Mouse (Mus musculus) gastrocnemius, adult 18-20 months (tissue): Measurements from ENCODE around the gene Slpi. TPM values are rescaled to one million over a fixed set of nuclear protein-coding genes. Genes with fewer than 3 reads are reported as not detected.
"Not testable (repeated sequence)": the region's sequence is repeated elsewhere in the genome, so short reads cannot be mapped to it uniquely, and the experiment has no call there.

Experiments
- DNase-seq: peaks from one replicate; pipeline ENCODE4 v3.0.0; 2021; ENCODE audit warnings: low spot score
- total RNA-seq, 2 experiments: library from RNA; stranded (reverse); gene quantifications; 2 replicates each; pipeline ENCODE4 v1.2.3; 2021

The Slpi gene
- total RNA-seq, 2 experiments from 2014 or later: 0.73 TPM; not detected in 1

DNA sequence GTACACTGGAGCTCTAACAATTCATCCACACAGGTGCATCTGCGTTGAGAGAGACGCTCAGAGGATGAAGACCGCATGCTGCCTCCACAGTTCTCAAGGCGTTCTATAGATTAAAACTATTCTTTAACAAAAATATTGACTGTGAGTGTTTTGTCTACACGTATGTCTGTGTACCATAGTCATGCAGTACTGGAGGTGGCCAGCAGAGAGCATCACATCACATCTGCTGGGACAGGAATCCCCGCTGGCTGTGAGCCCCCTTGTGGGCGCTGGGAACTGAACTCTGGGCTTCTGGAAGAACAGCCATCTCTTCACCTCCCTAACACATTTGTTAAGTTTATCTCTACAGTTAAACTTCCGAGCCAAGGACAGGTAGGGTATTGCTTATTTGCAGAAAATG lies 7.2 kb downstream of the Slpi start:
- no peak for DNase-seq

DNA sequence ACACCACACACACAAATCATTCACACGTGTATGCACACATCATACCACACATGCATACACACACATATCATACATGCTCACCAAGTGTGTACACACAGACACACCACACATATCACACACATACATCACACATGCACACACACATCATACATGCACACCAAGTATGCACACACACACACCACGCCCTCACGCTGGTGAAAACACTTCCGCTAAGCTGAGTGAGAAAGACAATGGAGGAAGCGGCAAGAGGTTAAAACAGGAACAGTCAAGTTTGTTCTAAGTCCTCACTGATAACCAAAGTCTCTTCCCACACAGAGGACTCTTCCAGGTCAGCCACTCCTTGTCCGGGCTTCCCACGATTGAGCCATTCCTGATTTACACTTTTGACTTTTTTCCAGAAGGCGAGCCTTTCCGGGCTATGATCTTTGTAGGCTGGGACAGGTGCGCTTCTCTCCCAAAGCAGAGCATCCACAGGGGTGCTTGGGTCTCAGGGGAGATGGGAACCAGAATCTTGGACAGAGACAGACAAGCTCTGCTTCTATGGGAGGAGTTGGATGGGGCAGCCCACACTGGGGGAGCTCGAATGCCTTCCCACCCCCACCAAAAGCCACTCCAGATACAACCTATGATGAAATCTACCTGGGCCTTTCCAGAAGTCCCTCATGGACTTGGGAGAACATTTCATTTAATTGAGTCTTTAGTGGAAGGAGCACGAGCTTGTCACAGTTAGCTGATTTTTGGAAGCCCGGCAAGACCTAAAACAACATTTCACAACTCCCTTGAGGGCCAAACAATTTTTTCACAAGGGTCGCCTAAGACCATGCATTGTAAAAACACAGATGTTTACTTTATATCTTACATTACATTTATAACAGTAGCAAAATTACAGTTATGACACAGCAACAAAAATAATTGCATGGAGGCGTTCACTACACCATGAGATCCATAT lies 11.1 kb downstream of the Slpi start:
- DNase-seq: no peak

DNA sequence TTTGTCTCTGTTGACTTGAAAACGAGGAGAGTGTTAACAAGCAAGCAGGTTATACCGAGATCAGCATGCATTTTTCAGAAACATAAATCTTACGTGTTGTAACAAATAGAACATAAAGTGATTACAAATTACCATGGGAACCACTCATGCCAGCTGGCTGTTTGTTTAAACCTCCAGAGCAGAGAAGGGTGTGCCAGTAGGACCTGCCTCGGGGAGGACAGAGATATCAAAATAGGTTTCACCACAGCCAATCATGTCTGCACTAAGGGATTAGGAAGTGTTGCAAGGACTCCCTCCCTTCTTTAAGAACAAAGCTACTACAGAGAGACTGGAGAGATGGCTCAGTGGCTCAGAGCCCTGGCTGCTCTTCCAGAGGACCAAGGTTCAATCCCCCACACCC lies 15.7 kb downstream of the Slpi start:
- no peak for DNase-seq

DNA sequence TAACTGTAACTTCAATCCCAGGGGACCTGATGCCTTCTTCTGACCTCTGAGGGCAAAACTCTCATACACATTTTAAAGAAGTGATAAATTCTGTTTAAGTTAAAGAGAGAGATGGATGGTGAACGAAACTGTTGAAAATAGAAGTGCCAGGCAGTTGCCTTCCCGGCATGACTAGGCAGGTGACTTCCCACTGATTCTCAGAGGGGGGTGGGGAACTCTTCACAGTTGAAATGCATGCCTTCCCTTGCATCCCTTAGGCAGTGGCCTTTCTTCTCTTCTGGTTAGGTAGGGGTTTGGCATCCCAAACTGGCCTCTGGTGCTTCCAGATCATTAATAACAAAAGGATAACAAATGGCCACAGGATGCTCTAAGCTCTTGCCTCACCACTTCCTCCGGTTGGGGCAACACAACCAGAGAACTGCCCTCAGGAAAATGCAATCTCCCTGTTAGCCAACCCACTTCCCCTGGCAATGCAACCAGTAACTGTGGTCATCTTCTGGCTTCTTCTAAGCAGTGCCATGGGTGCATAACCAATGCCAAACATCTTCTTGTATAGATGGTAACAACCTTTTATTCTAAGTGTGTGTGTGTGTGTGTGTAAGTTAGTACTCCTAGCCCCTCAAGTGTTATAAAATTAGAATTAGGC lies 16.4 kb downstream of the Slpi start:
- no peak for DNase-seq

DNA sequence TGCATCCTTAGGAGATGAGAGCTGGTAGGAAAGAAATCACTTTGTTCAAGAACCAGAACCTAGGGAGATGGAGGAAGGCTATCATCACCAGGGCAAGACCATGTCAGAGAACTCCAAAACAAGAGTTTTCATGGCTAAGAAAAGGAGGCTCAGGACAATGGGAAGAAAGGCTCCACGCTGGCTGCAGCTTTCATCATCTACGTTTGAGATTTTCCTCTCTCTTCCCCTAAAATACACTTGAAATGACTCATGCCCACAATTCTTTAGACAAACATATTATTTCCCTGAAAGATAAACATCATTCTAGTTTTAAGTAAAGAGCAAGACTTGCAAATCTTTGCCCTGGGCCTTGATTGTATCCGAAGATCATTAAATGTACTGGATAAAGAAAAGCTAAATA lies 17.5 kb downstream of the Slpi start:
- no peak for DNase-seq

DNA sequence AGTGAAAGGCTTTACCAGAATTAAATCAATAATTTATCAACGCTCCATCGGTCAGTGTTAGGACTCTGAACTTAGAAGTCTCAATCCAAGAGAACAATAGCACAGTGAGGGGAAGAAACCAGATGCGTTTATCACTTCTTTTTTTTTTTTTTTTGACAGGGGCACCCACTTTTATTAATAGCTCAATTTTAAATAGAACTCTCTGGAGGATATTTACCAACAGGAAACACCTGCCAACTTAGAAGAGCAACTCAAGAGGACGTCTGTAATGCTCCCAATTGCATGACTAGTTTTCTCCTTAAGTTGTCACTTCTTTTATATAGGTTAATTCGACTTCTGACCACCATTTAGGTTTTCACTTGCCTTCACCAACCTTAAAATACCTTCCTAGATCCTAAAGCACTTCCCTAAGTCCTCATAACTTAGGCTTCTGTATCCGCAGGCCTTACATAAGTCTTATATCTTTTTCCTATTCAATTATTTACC lies 20.2 kb downstream of the Slpi start:
- DNase-seq: no peak

DNA sequence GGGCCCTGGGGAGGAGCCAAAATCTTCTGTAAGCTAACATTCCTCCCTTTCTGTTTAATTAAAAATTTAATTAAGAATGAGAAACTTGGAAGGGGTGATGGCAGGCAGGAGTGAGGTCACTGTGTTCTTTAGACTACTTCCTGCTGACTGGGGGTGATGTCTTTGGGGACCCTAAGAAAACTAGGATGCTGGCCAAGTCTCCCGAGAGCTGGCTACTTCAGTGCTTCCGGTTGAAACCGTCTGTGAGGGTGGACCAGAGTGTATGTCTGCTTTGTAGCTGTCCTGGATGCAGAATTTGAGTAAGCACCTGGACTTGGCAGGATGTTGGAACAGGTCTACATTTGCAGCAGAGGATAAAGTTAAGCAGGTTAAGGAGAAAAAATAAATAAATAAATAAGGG lies 21.9 kb downstream of the Slpi start:
- DNase-seq: no peak

DNA sequence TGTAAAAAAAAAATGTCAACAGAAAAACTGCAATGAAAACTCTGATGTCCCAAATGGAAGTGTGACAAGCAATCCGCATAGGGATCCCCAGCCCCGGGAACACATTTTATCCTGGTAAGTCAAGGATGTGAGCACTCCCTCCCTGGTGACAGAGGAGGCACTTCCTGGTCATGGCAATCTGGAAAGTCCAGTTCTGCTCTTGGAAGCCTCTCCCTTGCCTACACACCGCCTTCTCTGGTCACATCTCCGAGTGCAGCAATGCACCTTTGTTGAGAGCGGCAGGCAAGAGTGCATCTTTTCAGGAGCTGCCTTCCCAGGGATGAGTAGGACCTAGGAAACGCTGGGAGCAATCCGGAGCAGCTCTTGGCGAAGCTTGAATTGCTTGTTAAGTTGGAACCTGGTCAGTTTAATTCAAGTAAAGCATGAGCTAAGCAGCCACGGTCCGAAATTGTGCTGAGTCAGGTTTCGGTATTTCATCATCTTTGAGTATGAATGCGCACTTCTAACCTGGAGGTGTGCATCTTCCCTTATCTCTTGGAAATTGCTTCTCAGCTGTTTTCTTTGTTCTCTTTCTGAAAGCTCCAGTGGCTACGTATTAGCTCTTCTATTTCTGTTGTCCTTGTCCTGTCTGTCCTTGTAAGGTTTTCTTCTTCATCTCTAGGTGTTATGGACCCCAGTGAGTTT lies 27.8 kb downstream of the Slpi start:
- DNase-seq: no peak

DNA sequence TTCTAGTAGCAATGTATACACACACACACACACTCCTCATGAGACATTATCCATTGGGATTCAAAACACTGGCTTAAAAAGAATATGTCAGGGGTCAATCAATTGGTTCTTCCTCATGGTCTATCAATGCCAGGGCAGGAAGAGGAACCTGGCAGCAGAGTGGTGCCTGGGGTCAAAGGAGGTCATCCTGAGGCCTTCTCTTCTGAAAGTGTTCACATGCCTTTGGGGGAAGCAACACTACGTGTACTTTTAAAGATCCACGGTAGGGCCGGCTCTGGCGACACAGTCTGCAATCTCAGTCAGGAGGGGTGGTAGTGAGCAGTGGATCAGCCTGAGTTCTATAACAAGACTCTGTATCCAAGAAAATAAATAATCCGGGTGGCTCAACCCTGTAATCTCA lies 29.2 kb downstream of the Slpi start:
- no peak for DNase-seq

DNA sequence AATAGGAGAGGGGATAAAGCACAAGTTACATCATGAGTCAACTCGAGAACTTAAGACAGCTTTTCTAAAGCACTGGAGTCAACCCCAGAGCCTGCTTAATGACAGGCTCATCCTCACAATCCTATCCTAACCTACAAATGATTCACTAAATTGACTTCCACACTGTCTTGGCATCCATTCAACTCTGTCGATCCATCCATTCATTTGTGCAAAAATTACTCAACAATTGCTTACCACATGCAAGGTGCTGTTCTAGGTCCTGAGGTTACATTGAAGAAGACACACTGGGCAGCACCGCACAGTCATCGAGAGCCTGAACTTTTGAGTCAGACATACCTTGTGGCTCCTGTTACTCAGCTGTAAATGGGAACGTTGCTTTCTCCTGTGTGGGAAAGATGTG lies 29.9 kb downstream of the Slpi start:
- no peak for DNase-seq

DNA sequence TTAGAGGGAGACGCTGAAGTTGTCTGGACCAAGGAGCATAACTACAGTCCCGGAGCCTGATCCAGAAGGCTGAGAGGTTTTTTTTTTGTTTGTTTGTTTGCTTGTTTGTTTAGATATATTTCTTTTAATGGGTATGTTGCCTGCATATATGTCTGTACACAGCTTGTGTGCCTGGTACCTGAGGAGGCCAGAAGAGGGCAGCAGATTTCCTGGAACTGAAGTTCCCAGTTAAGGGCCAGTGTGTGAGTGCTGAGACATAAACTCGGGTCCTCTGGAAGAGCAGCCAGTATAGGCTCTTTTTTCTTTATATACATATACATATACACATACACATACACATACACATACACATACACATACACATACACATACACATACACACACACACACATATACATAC lies 30.5 kb downstream of the Slpi start:
- DNase-seq: no peak

DNA sequence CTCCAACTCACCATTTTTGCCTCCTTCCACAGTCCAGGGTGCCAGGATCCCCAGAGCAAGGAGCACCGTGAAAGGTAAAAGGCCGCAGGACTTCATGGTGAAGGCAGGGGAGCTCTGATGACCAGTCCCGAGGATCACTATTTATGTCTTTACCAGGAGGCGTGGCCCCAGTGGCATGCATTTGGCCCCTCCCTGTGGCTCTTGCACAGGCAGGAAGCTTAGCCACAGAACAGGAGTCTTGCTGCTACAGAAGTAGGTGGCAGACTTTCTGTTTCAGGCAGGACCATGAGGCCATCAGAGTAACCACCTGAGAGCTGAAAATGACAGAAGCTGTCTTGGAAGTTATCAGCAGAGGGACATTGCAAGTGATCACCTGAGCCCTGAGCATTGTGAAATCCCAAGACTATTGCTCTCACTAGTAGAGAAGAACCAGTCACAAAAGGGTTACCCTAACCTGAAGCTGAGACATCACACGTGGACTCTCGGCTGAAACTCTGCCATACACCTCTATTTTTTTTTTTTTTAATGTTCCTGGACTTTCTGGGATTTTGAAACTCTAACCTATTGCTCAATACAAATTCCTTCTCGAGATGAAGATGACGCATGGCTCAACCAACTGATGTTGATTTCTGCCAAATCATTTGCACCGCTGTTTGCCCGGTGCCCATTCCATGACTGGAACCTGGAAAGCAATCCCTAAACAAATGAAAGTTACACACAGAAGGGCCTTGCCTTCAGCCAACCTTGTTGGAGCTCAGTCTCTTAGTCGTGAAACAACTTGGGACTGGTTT lies 32.5 kb downstream of the Slpi start:
- DNase-seq: no peak

DNA sequence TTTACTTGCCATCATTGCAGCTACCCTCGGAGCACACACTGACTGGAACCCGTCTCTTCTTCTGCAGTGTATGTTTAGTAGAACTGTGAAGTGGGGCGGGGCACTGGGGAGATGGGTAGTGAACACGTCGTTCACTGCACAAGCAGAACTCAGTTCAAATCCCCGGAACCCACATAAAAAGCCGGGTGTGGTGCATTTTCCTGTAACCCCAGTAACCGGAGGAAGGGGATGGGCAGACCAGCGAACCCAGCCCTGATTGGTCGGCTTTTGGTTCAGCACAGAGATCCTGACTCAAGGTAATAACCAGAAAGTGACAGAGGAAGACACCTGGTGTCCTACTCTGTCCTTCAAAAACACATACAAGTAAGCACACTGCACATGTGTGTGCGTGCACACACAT lies 35.5 kb downstream of the Slpi start:
- DNase-seq: no peak

DNA sequence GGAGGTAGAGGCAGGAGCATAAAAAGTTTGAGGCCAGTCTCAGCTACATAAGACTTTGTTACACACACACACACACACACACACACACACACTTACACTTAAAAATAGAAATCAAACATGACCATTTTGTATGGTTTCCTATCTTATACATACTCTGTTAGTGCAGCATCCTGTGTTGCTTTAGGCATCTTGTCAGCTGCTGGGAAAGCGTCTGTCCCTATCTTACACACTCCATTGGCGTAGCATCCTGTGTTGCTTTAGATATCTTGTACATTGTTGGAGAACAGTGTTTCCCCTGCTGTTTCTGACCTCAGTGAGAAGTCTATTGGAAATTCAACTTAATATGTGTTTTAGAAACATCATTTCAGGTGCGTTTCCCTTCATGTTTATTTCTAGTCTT lies 36.2 kb downstream of the Slpi start:
- no peak for DNase-seq

DNA sequence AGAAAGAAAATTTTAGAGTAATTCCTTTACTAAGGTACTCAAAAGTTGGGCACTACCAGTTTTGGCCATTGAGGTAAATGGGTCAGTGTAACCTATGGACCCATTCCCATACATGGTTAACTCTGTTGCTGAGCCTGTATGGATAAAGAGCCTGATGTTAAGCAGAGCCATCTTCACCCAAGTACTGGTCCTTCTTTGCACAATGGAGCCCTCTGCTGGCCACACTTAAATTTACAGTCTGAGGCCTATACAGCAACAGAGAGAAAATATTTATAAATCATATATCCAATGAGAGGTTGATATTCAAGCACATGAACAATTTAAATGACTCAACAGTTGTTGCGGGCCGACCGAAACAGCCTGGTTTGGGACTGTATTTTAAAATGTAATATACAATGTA lies 39.9 kb downstream of the Slpi start:
- peak; percentile 9 for DNase-seq

DNA sequence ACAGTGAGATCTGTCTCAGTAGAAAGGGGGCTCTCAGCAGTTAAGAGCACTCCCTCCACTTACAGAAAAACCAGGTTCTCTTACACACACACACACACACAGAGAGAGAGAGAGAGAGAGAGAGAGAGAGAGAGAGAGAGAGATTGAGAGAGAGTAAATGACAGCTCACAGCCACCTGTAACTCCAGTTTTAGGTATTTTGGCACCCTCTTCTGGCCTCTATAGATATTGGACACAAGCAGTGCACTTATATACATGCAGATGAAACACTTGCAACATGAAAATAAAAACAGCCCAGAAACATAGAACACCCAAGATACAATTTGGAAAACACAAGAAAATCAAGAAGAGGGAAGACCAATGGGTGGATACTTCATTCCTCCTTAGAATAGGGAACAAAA lies 41.2 kb downstream of the Slpi start:
- DNase-seq: not testable (repeated sequence)

DNA sequence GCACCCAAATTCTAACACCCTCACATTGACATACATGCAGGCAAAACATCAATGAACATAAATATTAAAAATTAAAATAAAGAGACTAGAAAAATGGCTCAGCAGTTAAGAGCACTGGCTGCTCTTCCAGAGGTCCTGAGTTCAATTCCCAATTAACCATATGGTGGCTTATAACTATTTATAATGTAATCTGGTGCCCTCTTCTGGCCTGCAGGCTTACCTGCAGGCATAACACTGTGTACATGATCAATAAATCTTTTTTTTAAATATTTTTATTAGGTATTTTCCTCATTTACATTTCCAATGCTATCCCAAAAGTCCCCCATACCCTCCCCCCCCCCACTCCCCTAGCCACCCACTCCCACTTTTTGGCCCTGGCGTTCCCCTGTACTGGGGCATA lies 45.2 kb downstream of the Slpi start:
- not testable (repeated sequence) for DNase-seq

DNA sequence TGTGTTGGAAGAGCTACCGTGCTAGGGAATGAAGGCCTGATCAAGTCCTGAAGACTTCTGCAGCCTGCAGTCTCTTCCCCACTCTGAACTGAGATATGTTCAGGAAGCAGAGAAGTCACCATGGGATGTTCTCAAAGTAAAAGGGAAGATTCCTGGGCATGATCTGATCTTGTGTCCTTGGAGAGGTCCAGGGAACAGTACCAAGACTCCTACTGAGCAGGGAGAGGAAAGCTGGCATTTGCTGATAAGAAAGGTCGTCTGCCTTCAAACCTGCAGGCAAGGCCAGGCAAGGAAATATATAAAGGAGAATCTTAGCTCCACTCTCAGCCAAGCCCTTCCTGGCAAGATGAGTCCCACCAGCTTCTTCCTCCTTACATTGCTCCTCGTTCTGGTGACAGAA lies 56.5 kb downstream of the Slpi start, which contains the start of gene Svs5:
Gene Svs5 (plus strand): TSS at position 301 of the 400 bp plus-strand sequence.
- DNase-seq: not testable (repeated sequence)

DNA sequence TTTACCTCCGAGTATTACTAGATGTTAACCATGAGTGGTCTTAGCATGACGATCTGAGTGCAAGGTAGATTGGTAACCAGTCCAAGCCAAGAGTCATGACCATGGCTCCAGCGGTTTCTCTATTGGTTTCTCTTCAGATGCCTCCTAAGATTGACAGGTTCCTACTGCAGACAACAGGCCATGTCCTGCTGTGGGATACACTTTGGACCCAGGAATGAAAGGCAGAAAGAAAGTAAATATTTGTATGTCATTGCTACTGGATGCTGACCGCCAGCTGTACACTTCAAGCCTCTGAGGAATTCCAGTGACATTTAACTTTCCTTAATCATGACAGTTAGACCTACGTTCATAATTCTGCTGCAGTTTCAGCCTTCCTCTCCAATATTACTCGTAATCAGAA lies 67.9 kb downstream of the Slpi start:
- no peak for DNase-seq

DNA sequence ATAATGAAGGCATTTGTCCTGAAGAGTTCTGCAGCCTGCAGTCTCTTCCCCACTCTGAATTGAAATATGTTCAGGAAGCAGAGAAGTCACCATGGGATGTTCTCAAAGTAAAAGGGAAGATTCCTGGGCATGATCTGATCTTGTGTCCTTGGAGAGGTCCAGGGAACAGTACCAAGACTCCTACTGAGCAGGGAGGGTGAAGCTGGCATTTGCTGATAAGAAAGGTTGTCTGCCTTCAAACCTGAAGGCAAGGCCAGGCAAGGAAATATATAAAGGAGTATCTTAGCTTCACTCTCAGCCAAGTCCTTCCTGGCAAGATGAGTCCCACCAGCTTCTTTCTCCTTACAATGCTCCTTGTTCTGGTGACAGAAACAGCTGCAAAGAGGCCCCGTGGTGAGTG lies 72.4 kb downstream of the Slpi start, which contains the start of gene Svs6:
Gene Svs6 (plus strand): TSS at position 301 of the 400 bp plus-strand sequence.
- not testable (repeated sequence) for DNase-seq

DNA sequence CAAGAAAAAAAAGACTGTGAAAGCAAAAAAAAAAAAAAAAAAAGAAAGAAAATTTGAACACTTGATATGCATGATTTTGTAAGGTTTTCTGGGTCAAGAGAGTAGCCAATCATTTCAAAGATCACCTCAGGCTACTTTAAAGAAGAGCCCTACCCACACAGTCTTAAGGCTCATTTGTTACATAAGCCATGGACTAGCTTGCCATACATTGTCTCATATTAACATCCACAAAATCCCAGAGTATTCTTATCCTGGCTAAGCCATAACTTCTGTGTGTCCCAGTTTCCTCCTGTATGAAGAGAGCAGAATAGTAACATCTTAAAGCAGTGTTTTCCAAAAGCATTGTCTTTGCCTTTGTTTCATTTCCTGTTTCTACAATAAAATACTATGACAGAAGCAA lies 73.4 kb downstream of the Slpi start:
- not testable (repeated sequence) for DNase-seq
